24 mouse cellular contexts compared by ENCODE assay signal in the genomic region with DNA sequence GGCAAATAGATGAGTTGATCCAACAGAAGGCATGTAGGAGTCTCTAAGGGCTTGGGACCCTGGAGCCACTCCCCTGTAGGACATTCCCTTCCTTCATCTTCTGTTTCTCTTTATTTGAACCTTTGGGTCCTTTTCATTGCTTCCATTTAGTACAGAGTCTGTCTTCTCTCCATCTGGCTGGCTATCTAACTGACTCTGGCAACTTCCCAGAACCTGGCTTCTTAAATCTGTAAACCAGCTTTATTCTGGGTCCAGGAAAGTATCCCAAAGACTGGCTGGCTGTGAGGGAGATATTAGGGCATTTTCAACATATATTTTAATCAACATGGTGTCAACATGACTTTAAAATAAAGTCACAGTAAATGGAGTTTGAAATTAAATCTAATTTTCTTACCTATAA. TPM values are rescaled to one million over a fixed set of nuclear protein-coding genes. Genes with fewer than 3 reads are reported as not detected.
DNase-seq lines count a peak whose midpoint lies in the region; ATAC-seq lines count a peak whose summit lies in the region.
"Had no signal": no experiment of that assay in that cellular context is flagged by ENCODE, and none has a peak within 500 bp of the region (broad histone marks: within the 10 kb centered on the region; RNA-seq: fewer than 3 reads in every experiment).

No protein-coding gene starts in this region.

- 0 out of 2 replicates have a peak, but pooled peaks have one; percentile 10 for ATAC-seq in cerebellum, adult (ENCODE audit: insufficient number of reproducible peaks, low FRiP score, low TSS enrichment)
- ATAC-seq in hindbrain, embryonic 13.5 days (ENCODE audit: low FRiP score), result no peak
- ATAC-seq: activated CD4-positive, CD25-positive, alpha-beta regulatory T cell, adult 4 months; CD4-positive, CD25-positive, alpha-beta regulatory T cell, adult 4 months; forebrain, embryonic 13.5 days; forebrain, embryonic 15.5 days; forebrain, postnatal 0 days; Patski had no signal

- DNase-seq in cerebellum, postnatal 4 days (ENCODE audit: low spot score in 2 of 2), result no peak
- peak; percentile 47 for DNase-seq in cerebellum, adult 9-10 months
- DNase-seq in cerebellum, adult 11 months, result no peak
- DNase-seq in cerebellum, postnatal 14 days, result peak; percentile 23 to 36
- DNase-seq in cerebellum, adult 8-10 months, result no peak
- peak; percentile 53 for DNase-seq in brain, adult 2 months (ENCODE audit: low read depth, low spot score)
- DNase-seq: adrenal gland, adult 8-10 months; adrenal gland, postnatal 14 days; adrenal gland, postnatal 36 days; B cell, adult 2 months; cerebellum, adult 11-12 months; forebrain, postnatal 0 days had no signal

- H3K27me3 ChIP-seq in hindbrain, embryonic 13.5 days, result no peaks in the 10 kb centered on the region
- H3K27me3 ChIP-seq: CH12.LX; embryonic facial prominence, embryonic 12.5 days; forebrain, embryonic 13.5 days; forebrain, embryonic 15.5 days; Patski had no signal

- no peak overlapping the region for H3K27ac ChIP-seq in hindbrain, embryonic 13.5 days
- H3K27ac ChIP-seq: embryonic facial prominence, embryonic 10.5 days; embryonic facial prominence, embryonic 12.5 days; forebrain, embryonic 13.5 days; forebrain, embryonic 15.5 days had no signal

- H3K9ac ChIP-seq in hindbrain, embryonic 13.5 days, result no peak overlapping the region
- H3K9ac ChIP-seq: embryonic facial prominence, embryonic 12.5 days; forebrain, embryonic 13.5 days; forebrain, embryonic 15.5 days; forebrain, postnatal 0 days had no signal

- no peaks in the 10 kb centered on the region for H3K4me1 ChIP-seq in hindbrain, embryonic 13.5 days (replicated peaks)
- H3K4me1 ChIP-seq: embryonic facial prominence, embryonic 12.5 days; forebrain, embryonic 13.5 days; forebrain, embryonic 15.5 days had no signal

- no peak overlapping the region for H3K4me2 ChIP-seq in hindbrain, embryonic 13.5 days
- H3K4me2 ChIP-seq: embryonic facial prominence, embryonic 12.5 days; forebrain, embryonic 13.5 days; forebrain, embryonic 15.5 days had no signal

- no peak overlapping the region for H3K4me3 ChIP-seq in hindbrain, embryonic 13.5 days
- H3K4me3 ChIP-seq: embryonic facial prominence, embryonic 10.5 days; embryonic facial prominence, embryonic 12.5 days; forebrain, embryonic 13.5 days; forebrain, embryonic 15.5 days had no signal

- H3K9me3 ChIP-seq in hindbrain, embryonic 13.5 days, result no peaks in the 10 kb centered on the region
- H3K9me3 ChIP-seq: embryonic facial prominence, embryonic 10.5 days; embryonic facial prominence, embryonic 12.5 days; forebrain, embryonic 13.5 days; forebrain, embryonic 15.5 days; G1E had no signal

- peaks cover 4% of the 10 kb centered on the region; the same call in 1 of the 2 replicates for H3K36me3 ChIP-seq in hindbrain, embryonic 13.5 days
- H3K36me3 ChIP-seq: embryonic facial prominence, embryonic 12.5 days; G1E had no signal

RNA-seq across cellular contexts. Expression of a gene that starts 4.1 kb away (rescaled TPM):
- 23.5 and 25.6 TPM in 2 replicates for polyA plus RNA-seq in hindbrain, embryonic 13.5 days (2015; fragmentation: Nextera tagmentation; extraction: Ambion mirVana)
- polyA plus RNA-seq: CD4-positive, CD25-positive, alpha-beta regulatory T cell, adult 4 months; cortical plate, adult 2 months; G1E had no signal

Comparison
In these comparisons a context has a peak if more than half of its experiments do, and no peak if none do; other contexts are left out.
1. DNase-seq: peak in cerebellum, adult 9-10 months (single experiment), cerebellum, postnatal 14 days (2 of 2) and brain, adult 2 months (single experiment); none in cerebellum, postnatal 4 days (0 of 2), cerebellum, adult 11 months (single experiment) and cerebellum, adult 8-10 months (single experiment).